In genomic region chr4:152295916-152296315, GRCm38 (mm10) we compare ENCODE assay signal across 10 mouse cellular contexts. TPM values are rescaled to one million over a fixed set of nuclear protein-coding genes. Genes with fewer than 3 reads are reported as not detected.
DNase-seq lines count a peak whose midpoint lies in the region; ATAC-seq lines count a peak whose summit lies in the region.
"Had no signal": no experiment of that assay in that cellular context is flagged by ENCODE, and none has a peak within 500 bp of the region (broad histone marks: within the 10 kb centered on the region; RNA-seq: fewer than 3 reads in every experiment).

No protein-coding gene starts in this region.

- DNase-seq in heart, postnatal 36 days, result no peak
- peak; percentile 84 for DNase-seq in 416B (ENCODE audit: low read depth)
- no peak for DNase-seq in cerebellum, adult 9-11 months
- no peak for DNase-seq in layer of hippocampus, postnatal 36 days

- H3K36me3 ChIP-seq in heart, embryonic 12.5 days, result peaks cover 15% of the 10 kb centered on the region
- H3K36me3 ChIP-seq in liver, embryonic 15.5 days (replicated peaks), result peaks cover 13% of the 10 kb centered on the region
- H3K36me3 ChIP-seq in midbrain, embryonic 16.5 days (ENCODE audit: control insufficient read depth, insufficient read depth, low read length), result peaks cover 2% of the 10 kb centered on the region; the same call in 1 of the 2 replicates

- H3K27me3 ChIP-seq in heart, embryonic 12.5 days (replicated peaks), result peaks cover 29% of the 10 kb centered on the region
- H3K27me3 ChIP-seq in liver, embryonic 15.5 days, result peaks cover 39% of the 10 kb centered on the region
- H3K27me3 ChIP-seq in midbrain, embryonic 16.5 days (ENCODE audit: control insufficient read depth, insufficient read depth, low read depth, low read length), result peaks cover 43% of the 10 kb centered on the region

- peak overlapping the region; percentile 35 for H3K4me2 ChIP-seq in heart, embryonic 12.5 days
- peak overlapping the region; percentile 95 for H3K4me2 ChIP-seq in liver, embryonic 15.5 days
- no peak overlapping the region for H3K4me2 ChIP-seq in midbrain, embryonic 16.5 days (ENCODE audit: low read length)

- H3K27ac ChIP-seq in heart, embryonic 12.5 days (ENCODE audit: poor library complexity, severe bottlenecking), result peak overlapping the region; percentile 58
- peak overlapping the region; percentile 44 for H3K27ac ChIP-seq in brown adipose tissue, adult 24 weeks (replicated peaks; ENCODE audit: low read depth, low read length)
- peak overlapping the region; percentile 89 for H3K27ac ChIP-seq in liver, embryonic 15.5 days (replicated peaks)
- no peak overlapping the region for H3K27ac ChIP-seq in midbrain, embryonic 16.5 days (ENCODE audit: low read length)

- ATAC-seq in heart, embryonic 12.5 days (ENCODE audit: insufficient number of reproducible peaks, low FRiP score), result no peak
- no peak for ATAC-seq in liver, embryonic 15.5 days (ENCODE audit: insufficient read depth)
- ATAC-seq in midbrain, embryonic 16.5 days, result no peak

- no peak overlapping the region; the same call in 1 of the 2 replicates for H3K9ac ChIP-seq in heart, embryonic 12.5 days
- 0 out of 2 replicates have a peak overlapping the region, but pooled peaks have one; percentile 27 for H3K9ac ChIP-seq in liver, embryonic 15.5 days
- H3K9ac ChIP-seq in midbrain, embryonic 16.5 days (ENCODE audit: low read depth, low read length), result no peak overlapping the region

- intact Hi-C loops in heart, postnatal 36 days (cut with DNase I), result no loop called here

- no peak overlapping the region for H3K4me3 ChIP-seq in heart, embryonic 12.5 days
- no peak overlapping the region for H3K4me3 ChIP-seq in brown adipose tissue, adult 24 weeks (ENCODE audit: insufficient read depth, low read depth, low read length)
- H3K4me3 ChIP-seq in liver, embryonic 15.5 days (replicated peaks), result peak overlapping the region; percentile 34
- H3K4me3 ChIP-seq in midbrain, embryonic 16.5 days (ENCODE audit: low read depth, low read length), result no peak overlapping the region

- WGBS in heart, embryonic 12.5 days, result 21% methylated on average over 4 of the region's 4 CpGs
- WGBS in liver, embryonic 15.5 days (ENCODE audit: insufficient replicate concordance), result 5% methylated on average over 4 of the region's 4 CpGs
- WGBS in midbrain, embryonic 16.5 days, result 49% methylated on average over 4 of the region's 4 CpGs

- H3K4me1 ChIP-seq in heart, embryonic 12.5 days (replicated peaks), result peaks cover 22% of the 10 kb centered on the region
- H3K4me1 ChIP-seq in brown adipose tissue, adult 24 weeks (ENCODE audit: control insufficient read depth, insufficient read depth, insufficient read length, low read length), result peaks cover 8% of the 10 kb centered on the region; the same call in 1 of the 2 replicates
- peaks cover 31% of the 10 kb centered on the region for H3K4me1 ChIP-seq in liver, embryonic 15.5 days (replicated peaks)
- peaks cover 21% of the 10 kb centered on the region for H3K4me1 ChIP-seq in midbrain, embryonic 16.5 days (ENCODE audit: control insufficient read depth, insufficient read depth, low read length)

- H3K9me3 ChIP-seq in heart, embryonic 12.5 days (replicated peaks), result no peaks in the 10 kb centered on the region
- no peaks in the 10 kb centered on the region for H3K9me3 ChIP-seq in liver, embryonic 15.5 days (replicated peaks)
- H3K9me3 ChIP-seq in midbrain, embryonic 16.5 days (replicated peaks; ENCODE audit: control insufficient read depth, low read length, poor library complexity, severe bottlenecking), result no peaks in the 10 kb centered on the region

RNA-seq across cellular contexts. Expression of gene Icmt, which starts 1.1 kb away (rescaled TPM):
- 24.0 and 25.4 TPM in 2 replicates for polyA plus RNA-seq in heart, embryonic 12.5 days (2016; fragmentation: Nextera tagmentation; extraction: Ambion mirVana)
- total RNA-seq in heart, postnatal 36 days (2021), result 10 to 100 TPM; 25.4 to 25.8 TPM
- polyA plus RNA-seq in brown adipose tissue, adult 24 weeks (2012; ENCODE audit: insufficient read depth, insufficient read length, missing spikeins), result 17.5 and 20.7 TPM in 2 replicates
- 7.6 TPM in 2 replicates for polyA plus RNA-seq in liver, embryonic 15.5 days (2015; fragmentation: Nextera tagmentation; extraction: Ambion mirVana)
- total RNA-seq in layer of hippocampus, postnatal 36 days (2021), result 10 to 100 TPM; 43.9 to 44.7 TPM
- 20.6 and 20.7 TPM in 2 replicates for polyA plus RNA-seq in midbrain, embryonic 16.5 days (2015; fragmentation: Nextera tagmentation; extraction: Ambion mirVana)

RNA-seq across cellular contexts. Expression of gene Hes3, which starts 4.5 kb away (rescaled TPM):
- not detected in 2 replicates for polyA plus RNA-seq in heart, embryonic 12.5 days (2016; fragmentation: Nextera tagmentation; extraction: Ambion mirVana)
- total RNA-seq in heart, postnatal 36 days (2021), result not detected
- not detected in 2 replicates for polyA plus RNA-seq in brown adipose tissue, adult 24 weeks (2012; ENCODE audit: insufficient read depth, insufficient read length, missing spikeins)
- not detected in 2 replicates for polyA plus RNA-seq in liver, embryonic 15.5 days (2015; fragmentation: Nextera tagmentation; extraction: Ambion mirVana)
- not detected for total RNA-seq in layer of hippocampus, postnatal 36 days (2021)
- 0.19 and 0.41 TPM in 2 replicates for polyA plus RNA-seq in midbrain, embryonic 16.5 days (2015; fragmentation: Nextera tagmentation; extraction: Ambion mirVana)
- total RNA-seq: gastrocnemius, postnatal 4 days had no signal
- polyA plus RNA-seq: urinary bladder, adult 2 months had no signal

RNA-seq across cellular contexts. Expression of gene Gpr153, which starts 21.9 kb away (rescaled TPM):
- polyA plus RNA-seq in heart, embryonic 12.5 days (2016; fragmentation: Nextera tagmentation; extraction: Ambion mirVana), result 11.9 and 14.0 TPM in 2 replicates
- total RNA-seq in heart, postnatal 36 days (2021), result 10 to 100 TPM; 10.7 to 14.0 TPM
- 4.3 and 6.0 TPM in 2 replicates for polyA plus RNA-seq in brown adipose tissue, adult 24 weeks (2012; ENCODE audit: insufficient read depth, insufficient read length, missing spikeins)
- polyA plus RNA-seq in liver, embryonic 15.5 days (2015; fragmentation: Nextera tagmentation; extraction: Ambion mirVana), result 0.76 and 1.2 TPM in 2 replicates
- total RNA-seq in layer of hippocampus, postnatal 36 days (2021), result 1 to 10 TPM; 5.3 to 6.1 TPM
- 13.8 and 16.2 TPM in 2 replicates for polyA plus RNA-seq in midbrain, embryonic 16.5 days (2015; fragmentation: Nextera tagmentation; extraction: Ambion mirVana)

RNA-seq across cellular contexts. Expression of gene Rnf207, which starts 22.9 kb away (rescaled TPM):
- polyA plus RNA-seq in heart, embryonic 12.5 days (2016; fragmentation: Nextera tagmentation; extraction: Ambion mirVana), result 56.5 and 62.1 TPM in 2 replicates
- total RNA-seq in heart, postnatal 36 days (2021), result 10 to 100 TPM; 50.2 to 68.0 TPM
- polyA plus RNA-seq in brown adipose tissue, adult 24 weeks (2012; ENCODE audit: insufficient read depth, insufficient read length, missing spikeins), result not detected in 2 replicates
- 0.08 TPM in 1 of 2 replicates, not detected in the other for polyA plus RNA-seq in liver, embryonic 15.5 days (2015; fragmentation: Nextera tagmentation; extraction: Ambion mirVana)
- total RNA-seq in layer of hippocampus, postnatal 36 days (2021), result 1 to 10 TPM; 4.7 to 6.1 TPM
- 6.4 and 9.5 TPM in 2 replicates for polyA plus RNA-seq in midbrain, embryonic 16.5 days (2015; fragmentation: Nextera tagmentation; extraction: Ambion mirVana)

RNA-seq across cellular contexts. Expression of gene Rpl22, which starts 29.6 kb away (rescaled TPM):
- 278 and 280 TPM in 2 replicates for polyA plus RNA-seq in heart, embryonic 12.5 days (2016; fragmentation: Nextera tagmentation; extraction: Ambion mirVana)
- 100 to 1,000 TPM; 276 to 293 TPM for total RNA-seq in heart, postnatal 36 days (2021)
- polyA plus RNA-seq in brown adipose tissue, adult 24 weeks (2012; ENCODE audit: insufficient read depth, insufficient read length, missing spikeins), result 638 and 747 TPM in 2 replicates
- polyA plus RNA-seq in liver, embryonic 15.5 days (2015; fragmentation: Nextera tagmentation; extraction: Ambion mirVana), result 146 and 201 TPM in 2 replicates
- total RNA-seq in layer of hippocampus, postnatal 36 days (2021), result 100 to 1,000 TPM; 203 TPM
- polyA plus RNA-seq in midbrain, embryonic 16.5 days (2015; fragmentation: Nextera tagmentation; extraction: Ambion mirVana), result 117 and 136 TPM in 2 replicates
